Mouse (Mus musculus): ENCODE data around the gene 4933428G20Rik. TPM values are rescaled to one million over a fixed set of nuclear protein-coding genes. Genes with fewer than 3 reads are reported as not detected.

The 4933428G20Rik gene
- not detected in 2 replicates for polyA plus RNA-seq (2012; ENCODE audit: low replicate concordance)

DNA sequence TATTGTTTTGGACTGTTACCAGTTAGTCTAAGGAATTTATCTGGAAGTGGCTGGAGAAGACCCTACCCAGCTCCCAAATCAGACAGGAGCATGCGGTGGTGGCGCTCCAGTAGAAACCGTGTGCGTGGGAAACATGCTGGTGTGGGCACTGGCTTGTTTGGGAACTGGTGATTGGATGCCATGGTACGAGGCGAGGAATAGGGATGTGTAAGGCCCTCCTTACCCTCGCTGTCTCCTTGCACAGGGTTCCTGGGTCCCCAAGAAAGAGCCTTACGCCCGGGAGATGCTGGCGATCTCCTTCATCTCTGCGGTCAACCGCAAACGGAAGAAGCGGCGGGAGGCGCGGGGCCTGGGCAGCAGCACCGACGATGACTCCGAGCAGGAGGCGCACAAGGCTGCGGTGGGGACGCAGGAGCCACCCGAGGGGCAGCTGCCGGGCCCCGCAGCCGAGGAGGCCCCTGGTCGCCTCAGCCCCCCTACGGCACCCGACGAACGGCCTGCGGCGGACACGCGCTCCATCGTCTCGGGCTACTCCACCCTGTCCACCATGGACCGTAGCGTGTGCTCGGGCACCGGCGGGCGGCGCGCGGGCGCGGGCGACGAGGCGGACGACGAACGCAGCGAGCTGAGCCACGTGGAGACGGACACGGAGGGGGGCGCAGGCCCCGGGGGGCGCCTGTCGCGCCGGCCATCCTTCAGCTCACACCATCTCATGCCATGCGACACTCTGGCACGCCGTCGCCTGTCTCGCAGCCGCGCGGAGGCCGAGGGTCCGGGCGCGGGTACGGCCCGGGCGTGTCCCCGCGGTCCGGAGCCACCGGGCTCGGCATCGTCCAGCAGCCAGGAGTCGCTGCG is at the start of gene 4933428G20Rik:
TSS of gene 4933428G20Rik (minus strand) at position 476 of the 855 bp plus-strand sequence.

Other genes with a start within 250 kb of the 4933428G20Rik start
- gene Npepps, start 219.7 kb downstream of the 4933428G20Rik start, polyA plus RNA-seq (2012; ENCODE audit: low replicate concordance), result 34.9 and 36.2 TPM in 2 replicates
- 4.7 and 6.5 TPM in 2 replicates for gene Mrpl45, start 184.6 kb downstream of the 4933428G20Rik start, polyA plus RNA-seq (2012; ENCODE audit: low replicate concordance)
- gene Gpr179, start 148.3 kb downstream of the 4933428G20Rik start, polyA plus RNA-seq (2012; ENCODE audit: low replicate concordance), result 0.06 and 0.09 TPM in 2 replicates
- 12.1 and 14.7 TPM in 2 replicates for gene Socs7, start 137.8 kb downstream of the 4933428G20Rik start, polyA plus RNA-seq (2012; ENCODE audit: low replicate concordance)
- 169 and 225 TPM in 2 replicates for gene Arhgap23, start 84.8 kb downstream of the 4933428G20Rik start, polyA plus RNA-seq (2012; ENCODE audit: low replicate concordance)
- gene Srcin1, start 75.8 kb upstream of the 4933428G20Rik start, polyA plus RNA-seq (2012; ENCODE audit: low replicate concordance), result 0.05 and 0.17 TPM in 2 replicates
- 14.7 and 27.2 TPM in 2 replicates for gene Epop, start 129.4 kb upstream of the 4933428G20Rik start, polyA plus RNA-seq (2012; ENCODE audit: low replicate concordance)
- 51.6 and 57.1 TPM in 2 replicates for gene Mllt6, start 163.1 kb upstream of the 4933428G20Rik start, polyA plus RNA-seq (2012; ENCODE audit: low replicate concordance)
- 1.3 TPM in 1 of 2 replicates, not detected in the other for gene Cisd3, start 185.5 kb upstream of the 4933428G20Rik start, polyA plus RNA-seq (2012; ENCODE audit: low replicate concordance)
- 11.3 and 21.5 TPM in 2 replicates for gene Pcgf2, start 200.2 kb upstream of the 4933428G20Rik start, polyA plus RNA-seq (2012; ENCODE audit: low replicate concordance)
- 19.4 and 136 TPM in 2 replicates for gene Psmb3, start 203.1 kb upstream of the 4933428G20Rik start, polyA plus RNA-seq (2012; ENCODE audit: low replicate concordance)
- 22.9 and 26.5 TPM in 2 replicates for gene Pip4k2b, start 244.4 kb upstream of the 4933428G20Rik start, polyA plus RNA-seq (2012; ENCODE audit: low replicate concordance)